Mouse (Mus musculus): ENCODE data around the gene Rtn4rl1.

Rtn4rl1 gene

DNA sequence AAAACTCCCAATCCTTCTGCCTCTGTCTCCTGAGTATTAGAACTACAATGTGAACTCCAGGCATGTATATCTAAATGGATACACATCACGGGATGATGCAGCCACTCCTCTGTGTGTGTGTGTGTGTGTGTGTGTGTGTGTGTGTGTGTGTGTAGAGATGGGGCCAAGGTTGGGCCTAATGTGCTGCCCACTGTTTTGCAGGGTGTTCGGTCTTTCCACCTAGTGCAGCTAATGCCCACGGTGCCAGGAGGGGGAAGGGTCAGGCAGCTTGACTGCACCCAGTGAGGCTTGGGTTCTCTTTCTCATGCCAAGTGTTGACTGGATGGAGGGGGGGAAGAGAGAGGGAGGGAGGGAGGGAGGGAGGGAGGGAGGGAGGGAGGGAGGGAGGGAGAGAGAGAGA, 19.3 kb downstream of the Rtn4rl1 start:
- DNase-seq (ENCODE audit: low read depth, low spot score): no peak

DNA sequence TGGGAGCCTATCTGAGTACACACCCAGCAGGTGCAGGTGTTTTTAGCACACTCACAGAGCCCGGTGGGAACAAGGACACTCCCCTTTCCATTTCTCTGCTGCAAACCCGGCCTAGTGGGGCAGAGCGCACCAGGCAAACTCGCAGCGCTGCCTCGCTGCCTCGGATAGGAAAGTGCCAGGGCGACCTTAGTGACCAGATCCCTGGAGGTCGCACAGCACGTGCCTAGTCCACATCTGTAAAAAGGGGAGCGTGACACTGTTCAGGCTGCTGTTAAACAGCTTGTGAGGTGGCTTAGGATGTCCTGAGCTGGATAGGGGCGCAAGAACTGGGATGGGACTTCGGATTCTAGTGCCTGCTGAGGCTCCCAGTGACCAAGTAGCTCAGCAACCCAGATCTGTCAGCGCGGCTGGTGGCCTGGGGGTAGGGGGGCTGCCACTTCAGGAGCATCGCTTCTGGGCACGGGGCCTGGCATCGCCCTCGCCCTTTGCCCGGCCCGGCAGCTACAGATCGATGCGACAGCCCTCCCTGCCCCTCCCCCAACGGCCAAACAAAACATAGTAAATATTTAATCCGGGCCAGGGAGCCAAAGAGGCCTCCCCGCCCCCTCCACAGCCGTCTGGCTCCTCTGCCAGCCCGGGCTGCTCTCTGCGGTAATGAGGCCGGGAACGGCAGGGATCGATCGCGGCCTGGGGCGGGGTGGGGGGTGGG, 19.9 kb downstream of the Rtn4rl1 start:
- DNase-seq (ENCODE audit: low read depth, low spot score): peak; percentile 63

- no peak for DNase-seq (ENCODE audit: low read depth, low spot score)
Observed at GRCm38 (mm10) chr11:75214081-75214950, 20.7 kb downstream of the Rtn4rl1 start.

- DNase-seq (ENCODE audit: low read depth, low spot score): no peak
Observed at GRCm38 (mm10) chr11:75220115-75220514, 26.5 kb downstream of the Rtn4rl1 start.

GRCm38 (mm10) chr11:75220517-75221145, 27.0 kb downstream of the Rtn4rl1 start:
- DNase-seq (ENCODE audit: low read depth, low spot score): no peak

DNA sequence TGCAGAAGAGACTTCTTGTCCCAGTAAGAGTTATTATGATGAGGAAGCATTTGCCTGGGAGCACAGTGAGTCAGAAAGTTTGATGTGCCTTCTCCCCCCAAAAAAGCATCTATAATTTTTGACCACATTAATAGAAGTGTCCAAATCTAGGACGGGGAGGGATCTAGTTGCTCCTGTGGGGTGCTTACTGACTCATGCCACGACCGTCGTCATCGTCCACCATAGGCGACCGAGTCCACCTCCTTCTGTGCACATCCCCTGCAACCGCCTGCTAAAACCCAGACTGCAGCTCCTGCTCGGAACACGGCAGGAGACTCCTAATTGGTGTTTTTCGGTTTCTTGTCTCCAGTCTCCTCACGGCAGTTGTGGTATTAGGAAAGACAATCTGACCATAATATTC, 30.5 kb downstream of the Rtn4rl1 start:
- no peak for DNase-seq (ENCODE audit: low read depth, low spot score)

GRCm38 (mm10) chr11:75224835-75225234, 31.3 kb downstream of the Rtn4rl1 start:
- no peak for DNase-seq (ENCODE audit: low read depth, low spot score)

- no peak for DNase-seq (ENCODE audit: low read depth, low spot score)
Observed at GRCm38 (mm10) chr11:75227632-75228031, 34.0 kb downstream of the Rtn4rl1 start.

DNA sequence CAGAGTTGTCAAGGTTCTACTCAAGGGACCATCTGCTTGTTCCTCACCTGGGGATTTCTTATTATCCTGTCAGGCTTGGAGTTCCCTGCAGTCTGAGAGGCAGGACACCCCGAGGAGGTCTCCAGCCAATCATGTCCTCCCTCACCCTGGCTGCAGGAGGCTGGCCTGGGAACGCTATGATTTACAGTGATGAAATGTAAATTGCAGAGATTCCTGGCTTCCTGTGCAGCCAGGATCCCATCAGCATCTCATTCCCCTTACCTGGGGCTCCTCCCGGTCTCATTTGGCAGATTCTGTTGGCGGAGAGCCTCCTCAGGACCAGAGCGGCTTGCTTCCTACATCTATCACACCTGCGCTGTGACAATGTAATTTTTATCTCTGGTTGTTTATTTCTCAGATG, 35.7 kb downstream of the Rtn4rl1 start:
- no peak for DNase-seq (ENCODE audit: low read depth, low spot score)

GRCm38 (mm10) chr11:75230272-75230760, 36.7 kb downstream of the Rtn4rl1 start:
- no peak for DNase-seq (ENCODE audit: low read depth, low spot score)

GRCm38 (mm10) chr11:75231756-75232155, 38.2 kb downstream of the Rtn4rl1 start:
- peak; percentile 75 for DNase-seq (ENCODE audit: low read depth, low spot score)

DNA sequence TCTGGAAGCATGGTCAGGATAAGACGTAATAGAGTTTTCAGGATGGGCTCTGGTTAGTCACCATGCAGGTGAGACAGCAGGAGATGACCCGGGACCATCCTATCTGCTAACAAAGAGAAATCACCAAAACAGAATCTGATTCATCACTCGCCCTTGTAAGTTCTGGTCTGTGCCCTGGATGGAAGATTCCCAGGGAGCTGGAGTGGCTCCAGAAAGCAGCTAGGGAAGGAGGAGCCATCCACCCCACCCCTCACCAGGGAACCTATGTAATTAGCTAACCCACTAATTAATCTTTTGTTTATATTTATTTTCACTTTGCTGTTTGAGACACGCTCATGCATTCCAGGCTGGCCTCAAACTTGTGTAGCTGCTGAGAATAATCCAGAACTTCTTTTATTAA, 38.9 kb downstream of the Rtn4rl1 start:
- no peak for DNase-seq (ENCODE audit: low read depth, low spot score)

DNA sequence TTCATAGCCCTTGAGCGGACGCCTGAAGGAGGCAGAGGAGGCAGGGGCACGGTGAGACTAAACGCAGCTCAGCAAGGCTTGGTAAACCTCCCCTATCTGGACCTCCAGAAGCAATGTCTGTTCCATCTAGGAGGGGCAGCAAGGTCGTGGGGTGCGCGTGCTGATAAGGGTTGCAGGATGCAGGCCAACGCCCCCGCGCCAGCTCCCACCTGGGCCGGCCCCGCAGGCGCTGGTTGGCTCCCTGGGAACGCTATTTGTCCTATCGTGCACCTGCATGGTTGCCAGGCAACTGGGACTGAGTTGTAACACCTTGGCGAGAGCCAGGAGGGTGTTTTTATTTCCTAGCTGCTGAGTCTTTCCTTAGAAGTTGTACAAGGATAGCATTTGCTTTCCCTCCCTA, 41.2 kb downstream of the Rtn4rl1 start:
- DNase-seq (ENCODE audit: low read depth, low spot score): no peak

DNA sequence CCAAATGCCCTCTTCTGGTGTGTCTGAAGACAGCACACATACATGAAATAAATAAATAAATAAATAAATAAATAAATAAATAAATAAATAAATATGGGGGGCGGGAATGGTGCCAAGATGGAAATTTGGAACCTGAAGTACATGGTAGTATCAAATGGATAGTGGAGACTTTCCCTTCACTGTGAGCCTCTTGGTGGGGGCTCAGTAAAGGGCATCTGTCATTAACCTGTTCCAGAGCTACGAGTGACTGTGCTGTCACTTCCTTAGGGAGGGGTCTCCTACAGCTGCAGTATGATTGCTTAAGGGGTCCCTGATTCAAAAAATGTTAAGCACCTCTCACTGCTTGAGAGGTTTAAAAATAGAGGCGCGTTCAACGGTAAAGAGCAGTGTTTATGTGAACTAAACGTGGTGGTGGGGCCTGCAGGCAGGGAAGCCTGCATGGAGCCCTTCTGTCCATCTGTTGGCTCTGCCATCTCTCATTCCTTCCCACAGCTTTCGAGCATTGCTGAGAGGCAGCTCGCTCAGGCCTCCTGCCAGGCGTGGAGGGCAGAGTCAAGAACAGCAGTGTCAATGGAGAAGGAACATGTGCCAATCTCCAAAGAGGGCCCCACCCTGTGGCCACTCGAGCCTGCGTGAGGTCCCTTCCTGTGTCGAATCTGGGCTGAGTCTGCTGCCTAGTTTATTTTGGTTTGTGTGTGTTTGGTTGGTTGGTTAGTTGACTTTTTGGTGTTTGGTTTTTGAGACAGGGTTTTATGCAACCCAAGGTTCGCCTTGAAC, 46.8 kb downstream of the Rtn4rl1 start:
- DNase-seq (ENCODE audit: low read depth, low spot score): no peak

GRCm38 (mm10) chr11:75242710-75243255, 49.2 kb downstream of the Rtn4rl1 start:
- no peak for DNase-seq (ENCODE audit: low read depth, low spot score)

DNA sequence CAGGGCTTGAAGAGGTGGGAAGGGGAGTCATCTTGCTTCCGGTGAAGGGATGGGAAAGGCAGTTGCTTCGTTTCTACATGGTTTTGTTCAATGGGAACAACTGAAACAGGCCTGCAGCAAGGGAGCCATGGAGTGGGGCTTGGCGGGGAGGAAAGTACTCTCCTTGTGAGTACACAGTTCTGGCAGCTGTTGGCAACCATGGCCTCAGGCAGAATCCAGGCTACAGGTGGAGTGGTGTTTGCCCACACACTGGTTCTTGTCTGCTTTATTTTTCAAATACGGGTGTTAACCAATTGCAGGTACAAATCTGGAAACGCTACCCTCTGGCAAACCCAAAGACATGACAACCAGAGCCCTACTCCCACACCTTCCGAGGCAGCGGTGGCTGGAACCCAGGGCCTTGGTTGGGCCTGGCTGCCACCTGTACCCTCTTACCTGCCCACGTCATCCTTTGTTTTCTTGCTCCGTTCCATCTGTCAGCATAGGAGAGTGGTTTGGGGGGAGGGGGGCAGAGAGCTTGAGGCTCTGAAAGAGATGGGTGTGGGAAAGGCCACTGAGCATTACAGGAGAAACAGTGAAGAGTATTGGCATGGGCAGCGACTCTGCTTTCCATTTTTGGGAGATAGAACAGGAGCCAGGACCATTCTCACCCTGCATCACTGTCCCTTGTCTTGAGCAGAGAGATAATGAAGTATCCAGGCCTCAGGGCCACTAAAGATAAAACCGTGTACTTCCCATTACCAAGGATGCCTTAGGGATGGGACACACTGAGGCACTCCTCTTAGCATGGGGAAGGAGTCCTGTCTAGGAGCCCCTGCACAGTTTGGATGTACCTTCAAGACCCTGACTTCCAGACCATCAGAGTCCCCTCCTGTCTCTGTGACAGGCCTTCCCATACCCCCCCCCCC, 51.0 kb downstream of the Rtn4rl1 start:
- DNase-seq (ENCODE audit: low read depth, low spot score): no peak

- DNase-seq (ENCODE audit: low read depth, low spot score): peak; percentile 45
Observed at GRCm38 (mm10) chr11:75245372-75246330, 52.1 kb downstream of the Rtn4rl1 start.

DNA sequence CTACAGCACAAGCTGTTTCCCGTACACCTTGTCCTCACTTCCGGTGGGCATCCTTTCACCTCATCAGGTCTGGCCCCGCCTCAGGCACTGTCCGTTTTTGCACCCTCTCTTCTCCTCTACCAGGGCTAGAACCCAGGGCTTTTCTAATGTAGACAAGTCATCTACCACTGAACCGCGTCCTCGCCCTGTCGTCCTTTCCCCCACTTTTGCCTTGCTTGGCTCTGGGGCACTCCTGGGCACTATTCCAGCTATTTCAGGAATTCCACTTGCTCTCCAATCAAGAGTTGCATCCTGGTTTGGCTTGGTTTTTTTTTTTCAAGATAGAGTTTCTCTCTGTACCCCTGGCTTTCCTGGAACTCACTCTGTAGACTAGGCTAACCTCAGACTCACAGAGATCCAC, 53.0 kb downstream of the Rtn4rl1 start:
- no peak for DNase-seq (ENCODE audit: low read depth, low spot score)

- DNase-seq (ENCODE audit: low read depth, low spot score): no peak
Observed at GRCm38 (mm10) chr11:75247137-75247730, 53.7 kb downstream of the Rtn4rl1 start.
